Mouse (Mus musculus) cerebellum, adult 18-20 months (tissue): ENCODE measurements around the gene Ttc24.

Source experiments
- DNase-seq, 2 experiments: peaks; one replicate each; pipeline ENCODE4 v3.0.0; 2021

Ttc24 gene

GRCm38 (mm10) chr3:88078204-88078603, at the start of gene Ttc24:
Gene Ttc24, minus strand, starts transcription at chr3:88078304.
- DNase-seq: no peak

GRCm38 (mm10) chr3:88127636-88128035, 49.5 kb upstream of the Ttc24 start:
- no peak for DNase-seq

DNA sequence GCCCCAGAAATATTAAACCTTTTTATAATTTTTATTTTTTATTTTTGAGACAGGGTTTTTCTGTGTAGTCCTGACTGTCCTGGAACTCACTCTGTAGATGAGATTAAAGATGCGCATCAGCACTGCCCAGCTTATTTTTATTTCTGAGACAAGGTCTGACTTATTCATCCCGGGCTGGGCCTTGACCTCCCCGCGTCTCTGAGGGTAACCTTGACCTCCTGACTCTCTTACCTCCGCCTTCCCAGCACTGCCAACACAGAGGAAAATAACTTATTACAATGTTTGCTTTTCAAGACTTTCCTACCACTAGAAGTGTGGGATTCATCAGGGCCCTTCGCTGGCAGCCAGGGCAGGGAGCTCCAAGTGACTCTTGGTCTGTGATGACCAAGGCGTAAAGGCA, 48.1 kb upstream of the Ttc24 start:
- DNase-seq: no peak

- DNase-seq: no peak
Observed at GRCm38 (mm10) chr3:88125195-88125594, 47.1 kb upstream of the Ttc24 start.

GRCm38 (mm10) chr3:88121164-88122131, 43.3 kb upstream of the Ttc24 start:
- no peak for DNase-seq

DNA sequence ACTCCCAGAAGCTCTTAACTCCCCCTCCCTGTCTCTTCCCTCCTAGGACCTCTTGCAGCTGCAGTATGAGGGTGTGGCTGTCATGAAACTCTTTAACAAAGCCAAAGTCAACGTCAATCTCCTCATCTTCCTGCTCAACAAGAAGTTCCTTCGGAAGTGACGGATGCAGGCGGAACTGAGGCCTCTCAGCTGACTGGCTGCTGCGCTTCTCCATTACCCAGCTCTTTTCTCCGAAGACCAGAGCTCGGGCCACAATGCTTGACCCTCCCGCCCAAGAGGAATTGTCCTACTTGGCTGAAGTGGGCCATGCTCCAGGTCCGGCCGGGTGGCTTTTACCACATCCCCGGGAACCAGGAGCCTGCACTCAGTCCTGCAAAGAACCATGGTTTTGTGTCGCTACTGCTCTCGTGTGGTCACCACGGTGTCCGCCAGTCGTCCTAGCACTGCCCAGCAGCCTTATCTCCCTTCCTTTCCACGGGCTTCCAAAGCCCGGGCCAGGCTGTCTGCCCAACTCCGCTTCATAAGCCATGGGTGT, 42.1 kb upstream of the Ttc24 start:
- no peak for DNase-seq

DNA sequence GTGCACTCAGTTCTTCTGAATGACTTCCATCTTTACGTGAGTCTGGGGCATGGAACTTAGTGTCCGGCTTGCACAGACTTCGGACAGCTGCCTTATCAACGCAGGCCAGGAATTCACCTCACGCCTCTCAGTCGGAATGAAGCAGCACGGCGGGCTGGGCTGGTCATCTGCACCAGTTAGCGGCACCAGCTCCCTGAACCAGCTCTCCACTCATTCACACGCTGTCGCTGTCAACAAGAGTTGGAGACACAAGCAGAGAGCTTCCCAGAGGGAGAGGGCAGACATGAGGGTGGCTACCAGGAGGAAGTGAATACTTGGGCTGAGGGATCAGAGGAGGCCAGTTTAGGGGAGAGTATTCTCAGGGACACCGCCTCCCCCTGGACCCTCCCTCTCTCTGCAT, 36.3 kb upstream of the Ttc24 start:
- no peak for DNase-seq

DNA sequence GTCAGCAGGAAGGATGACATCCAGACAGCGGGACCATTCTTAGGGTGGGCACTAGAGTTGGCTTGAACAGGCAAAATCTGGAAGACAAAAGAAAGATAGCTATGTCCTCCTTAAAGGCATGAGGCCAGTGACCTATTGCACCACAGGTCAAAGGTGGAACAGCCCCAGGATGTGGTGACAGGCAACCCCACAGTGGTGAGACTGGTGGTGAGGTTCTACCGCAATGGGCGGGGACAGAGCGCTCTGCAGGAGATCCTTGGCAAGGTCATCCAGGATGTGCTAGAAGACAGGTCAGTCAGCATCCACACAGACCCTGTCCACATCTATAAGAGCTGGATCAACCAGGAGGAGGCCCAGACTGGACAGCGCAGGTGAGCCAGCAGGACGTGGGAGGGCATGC, 31.0 kb upstream of the Ttc24 start:
- no peak for DNase-seq

DNA sequence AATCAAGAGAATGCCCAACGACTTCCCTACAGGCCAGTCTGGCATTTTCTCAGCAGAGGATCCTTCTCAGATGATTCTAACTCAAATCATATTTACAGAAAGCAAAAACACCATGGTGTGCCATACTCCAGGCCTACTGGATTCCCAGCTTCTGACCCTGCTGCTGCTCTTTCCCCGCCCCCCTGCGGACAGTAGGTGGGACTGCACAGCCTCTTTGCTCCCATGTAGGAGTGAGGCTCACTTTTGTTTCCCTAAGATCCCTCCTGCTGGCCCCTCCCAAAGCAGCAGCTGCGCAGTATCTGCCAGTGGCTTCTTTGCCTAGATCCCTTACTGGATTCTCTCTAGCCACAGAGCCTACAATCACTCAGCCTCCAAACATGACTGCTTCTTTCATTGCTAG, 28.0 kb upstream of the Ttc24 start:
- DNase-seq: no peak

GRCm38 (mm10) chr3:88102611-88103010, 24.5 kb upstream of the Ttc24 start:
- no peak for DNase-seq

DNA sequence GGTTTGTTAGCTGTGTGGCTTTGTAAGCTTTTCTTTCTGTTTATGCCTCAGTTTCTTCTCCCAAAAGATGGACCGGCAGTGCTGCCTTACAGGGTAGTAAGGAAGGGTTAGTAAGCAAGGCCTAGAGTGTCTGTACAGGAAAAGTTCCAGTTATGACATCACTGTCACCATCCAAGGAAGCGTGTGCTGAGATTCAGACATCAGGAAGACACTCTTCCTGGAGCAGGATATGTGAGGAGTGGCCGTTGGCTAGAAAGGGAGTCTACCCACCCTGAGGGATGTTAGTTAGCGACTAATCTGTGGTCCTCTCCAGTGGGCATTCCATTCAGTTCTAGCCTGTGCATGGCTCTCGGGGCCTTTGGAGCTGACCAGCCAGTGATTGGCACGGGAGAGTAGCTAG, 24.1 kb upstream of the Ttc24 start:
- no peak for DNase-seq

DNA sequence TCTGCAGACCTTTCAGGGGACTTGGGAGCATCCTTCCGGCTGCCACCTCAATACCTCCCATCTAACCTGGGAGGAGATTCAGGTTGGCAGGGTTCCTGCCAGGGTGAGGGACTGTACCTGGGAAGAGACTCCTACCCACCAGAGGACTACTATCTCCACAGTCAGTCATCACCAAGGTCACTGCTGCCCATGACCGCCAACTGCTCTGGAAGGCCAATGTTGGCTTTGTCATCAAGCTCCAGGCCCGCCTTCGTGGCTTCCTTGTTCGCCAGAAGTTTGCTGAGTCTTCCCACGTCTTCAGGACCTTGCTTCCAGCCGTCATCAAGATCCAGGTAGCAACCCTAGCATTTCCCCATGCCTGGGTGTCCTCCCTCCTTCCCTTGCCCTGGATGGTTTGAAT, 23.6 kb upstream of the Ttc24 start:
- DNase-seq: no peak

GRCm38 (mm10) chr3:88100251-88100650, 22.1 kb upstream of the Ttc24 start:
- DNase-seq: no peak

GRCm38 (mm10) chr3:88097666-88098065, 19.6 kb upstream of the Ttc24 start:
- DNase-seq: no peak

- DNase-seq: no peak
Observed at GRCm38 (mm10) chr3:88094126-88094525, 16.0 kb upstream of the Ttc24 start.

DNA sequence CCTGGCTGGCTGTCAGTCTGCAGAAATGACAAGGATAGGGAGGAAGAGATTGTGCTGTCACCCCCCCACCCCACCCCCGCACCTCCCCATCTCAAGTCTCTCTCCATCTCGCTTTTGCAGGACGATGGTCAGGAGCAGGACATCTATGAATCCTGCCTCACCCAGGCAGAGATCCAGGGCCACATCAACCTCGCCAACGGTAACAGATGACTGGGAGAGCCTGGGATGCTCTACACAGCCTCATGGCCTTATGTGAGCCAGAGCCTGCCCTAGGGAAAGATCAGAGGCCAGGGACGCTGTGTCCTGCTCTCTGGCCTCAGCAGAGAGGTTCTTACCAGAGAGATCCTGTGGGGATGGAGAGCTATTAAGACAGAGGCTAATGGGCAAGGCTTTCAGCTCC, 12.5 kb upstream of the Ttc24 start:
- DNase-seq: peak; percentile 25 to 31

DNA sequence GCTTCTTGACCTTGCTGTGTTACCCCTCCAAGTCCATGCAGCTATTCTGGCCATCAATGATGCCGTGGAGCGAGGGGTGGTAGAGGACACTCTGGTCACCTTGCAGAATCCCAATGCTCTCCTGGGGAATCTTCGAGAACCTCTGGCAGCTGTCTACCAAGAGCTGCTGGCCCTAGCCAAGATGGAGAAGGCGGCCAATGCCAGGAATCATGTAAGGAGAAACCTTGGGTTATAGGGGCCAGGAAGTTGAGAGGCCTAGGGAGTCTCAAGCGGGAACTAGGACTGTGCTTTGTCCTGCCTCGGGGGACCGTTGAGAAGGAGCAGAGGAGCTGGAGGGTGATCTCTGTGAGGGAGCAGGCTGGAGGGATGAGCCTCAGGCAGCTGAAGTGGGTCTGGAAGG, 12.0 kb upstream of the Ttc24 start:
- DNase-seq: no peak

DNA sequence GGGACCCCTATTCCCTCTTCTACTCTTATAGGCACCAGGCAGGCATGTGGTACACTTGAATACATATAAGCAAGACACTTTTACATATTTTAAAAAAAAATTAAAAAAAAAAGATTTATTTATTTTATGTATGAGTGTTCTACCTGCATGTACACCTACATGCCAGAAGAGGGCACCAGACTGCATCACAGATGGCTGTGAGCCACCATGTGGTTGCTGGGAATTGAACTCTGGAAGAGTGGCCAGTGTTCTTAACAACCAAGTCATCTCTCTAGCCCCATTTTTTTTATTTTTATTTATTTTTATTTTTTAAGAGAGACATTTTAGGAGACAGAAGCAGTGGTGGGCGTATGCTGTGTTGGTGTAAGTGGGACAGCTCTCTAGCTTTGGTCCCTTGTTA, 9.6 kb upstream of the Ttc24 start:
- DNase-seq: peak; percentile 40 to 47

- DNase-seq: no peak
Observed at GRCm38 (mm10) chr3:88085459-88085858, 7.4 kb upstream of the Ttc24 start.

DNA sequence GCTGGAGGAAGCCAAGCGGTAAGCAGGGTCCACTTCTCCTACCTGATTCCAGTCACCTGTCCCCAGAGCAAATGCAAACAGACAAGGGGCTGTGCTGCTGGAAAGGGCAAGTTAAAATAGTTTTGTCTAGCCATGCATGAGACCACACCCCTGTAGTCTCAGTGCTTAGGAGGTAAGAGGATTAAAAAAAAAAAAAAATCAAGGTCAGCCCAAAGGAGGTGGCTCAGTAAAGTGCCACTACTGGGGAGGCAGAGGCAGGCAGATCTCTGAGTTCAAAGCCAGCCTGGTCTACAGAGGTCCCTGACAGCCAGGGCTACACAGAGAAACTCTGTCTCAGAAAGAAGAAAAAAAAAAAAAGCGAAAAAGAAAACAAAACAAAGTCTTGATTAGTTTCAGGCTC, 5.9 kb upstream of the Ttc24 start:
- no peak for DNase-seq

GRCm38 (mm10) chr3:88082663-88083062, 4.6 kb upstream of the Ttc24 start:
- DNase-seq: no peak

DNA sequence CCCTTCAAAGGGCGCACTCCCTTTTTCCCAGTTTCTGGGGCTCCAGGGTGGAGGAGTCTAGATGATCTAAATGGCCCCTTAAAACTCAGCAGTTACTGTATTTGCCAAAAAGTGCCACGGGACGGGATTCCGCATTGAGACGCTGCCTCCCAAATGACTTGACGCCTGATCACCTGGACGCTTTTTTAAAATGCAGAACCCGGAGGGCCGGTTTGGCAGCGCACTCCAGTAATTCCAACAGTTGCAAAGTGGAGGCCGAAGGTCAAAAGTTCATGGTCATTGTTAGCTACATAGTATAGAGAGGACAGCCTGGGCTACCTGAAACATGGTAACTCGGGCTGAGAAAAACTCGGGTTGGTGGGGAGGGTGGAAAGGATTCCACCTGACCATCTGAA, 4.1 kb upstream of the Ttc24 start:
- DNase-seq: no peak

DNA sequence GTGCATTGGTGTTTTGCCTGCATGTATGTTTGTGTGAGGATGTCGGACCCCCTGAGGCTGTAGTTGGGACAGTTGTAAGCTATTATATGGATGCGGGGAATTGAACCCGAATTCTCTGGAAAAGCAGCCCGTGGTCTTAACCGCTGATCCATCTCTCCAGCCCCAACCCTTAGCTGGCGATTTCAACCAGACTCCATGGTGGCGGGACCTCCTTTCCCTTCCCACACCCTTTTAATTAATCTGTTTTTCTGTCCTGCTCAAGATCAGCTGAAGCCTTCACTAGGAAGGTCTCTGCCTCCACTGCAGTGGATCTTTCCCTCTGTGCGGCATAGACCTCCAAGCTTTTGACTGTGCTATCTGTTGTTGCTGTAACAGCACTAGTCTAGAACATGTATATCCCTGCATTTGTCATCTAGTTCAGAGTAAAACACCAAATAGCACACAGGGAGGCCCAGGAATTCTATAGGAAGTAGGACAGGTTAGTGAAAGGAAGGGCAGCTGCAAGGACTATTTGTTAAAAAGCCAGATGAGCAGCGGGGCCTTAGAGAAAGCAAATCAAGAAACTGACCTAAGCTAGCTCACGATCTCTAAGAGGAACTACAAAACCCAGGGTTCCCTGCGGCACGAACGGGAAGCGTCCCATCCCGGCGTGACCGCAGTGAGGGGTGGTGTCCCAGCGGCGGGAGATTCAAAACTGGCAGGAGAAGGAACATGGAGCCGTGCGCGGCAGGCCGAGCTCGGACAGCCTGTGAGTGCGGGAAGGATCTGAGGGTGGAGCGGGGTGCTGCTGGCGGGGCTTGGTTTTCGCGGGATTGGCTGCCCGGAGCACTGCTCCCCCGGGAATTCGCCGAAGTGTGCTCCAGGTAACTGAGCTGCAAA, 3.5 kb upstream of the Ttc24 start, which contains the start of gene Iqgap3:
TSS of gene Iqgap3 (plus strand) at position 627 of the 879 bp plus-strand sequence.
- DNase-seq: peak; percentile 88 to 93
